Mouse (Mus musculus) embryo, embryonic 9.5 days (tissue): Measurements from ENCODE around the gene Celsr3.

Source experiments
- DNase-seq: peaks from one replicate; pipeline ENCODE4 v3.0.0-alpha.2; 2017; ENCODE audit errors: extremely low spot score

Celsr3 gene

DNA sequence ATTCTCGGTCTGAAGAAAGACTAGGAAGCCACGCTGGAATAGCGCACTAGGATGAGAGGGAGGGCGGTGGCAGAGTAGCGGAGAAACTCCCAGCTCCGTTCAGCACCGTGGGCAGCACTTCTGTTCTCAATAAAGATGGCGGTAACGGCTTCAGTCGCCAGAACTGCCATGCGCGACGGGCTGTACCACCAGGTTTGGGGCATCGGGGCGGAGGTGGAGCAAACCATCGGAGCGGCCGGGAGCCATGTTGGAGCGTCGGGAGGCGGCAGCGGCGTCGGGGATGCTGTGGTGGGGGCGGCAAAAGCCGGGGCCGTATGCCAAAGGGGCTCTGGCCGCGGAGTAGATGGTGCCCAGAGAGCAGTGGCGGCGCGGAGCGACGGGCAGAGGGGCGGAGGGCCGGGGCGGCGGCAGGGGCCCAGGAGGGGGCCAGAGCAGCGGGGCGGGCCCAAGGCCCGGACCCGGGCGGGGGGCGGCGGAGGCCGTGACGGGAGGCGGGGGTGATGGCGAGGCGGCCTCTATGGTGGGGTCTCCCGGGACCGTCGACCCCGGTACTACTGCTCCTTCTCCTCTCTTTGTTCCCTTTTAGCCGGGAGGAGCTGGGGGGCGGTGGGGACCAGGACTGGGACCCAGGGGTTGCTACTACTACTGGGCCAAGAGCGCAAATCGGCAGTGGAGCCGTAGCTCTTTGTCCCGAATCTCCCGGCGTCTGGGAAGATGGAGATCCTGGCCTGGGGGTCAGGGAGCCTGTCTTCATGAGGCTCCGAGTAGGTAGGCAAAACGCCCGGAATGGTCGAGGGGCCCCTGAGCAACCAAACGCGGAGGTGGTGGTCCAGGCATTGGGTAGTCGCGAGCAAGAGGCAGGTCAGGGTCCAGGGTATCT is at the start of gene Celsr3:
TSS of gene Celsr3 (plus strand) at position 501 of the 880 bp plus-strand sequence.
- peak; percentile 90 for DNase-seq

DNA sequence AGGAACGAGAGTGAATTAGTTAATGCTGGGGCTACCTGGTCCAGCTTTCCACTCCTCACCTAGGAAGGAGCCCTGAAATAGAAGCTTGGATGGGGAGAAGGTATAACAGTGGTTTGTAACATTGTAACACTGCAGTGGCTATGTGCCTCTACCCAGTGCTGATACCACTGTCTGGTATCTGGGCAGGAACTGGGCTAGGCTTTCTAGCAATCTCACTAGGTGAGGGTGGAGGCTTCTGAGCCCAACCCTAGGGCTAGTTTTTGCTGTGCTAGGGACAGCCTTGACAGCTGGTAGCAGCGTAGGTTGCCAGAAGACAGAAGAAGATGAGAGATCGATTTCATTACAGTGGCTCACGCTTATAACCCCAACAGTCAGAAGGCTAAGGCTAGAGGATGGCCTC is 49.5 kb upstream of the Celsr3 start:
- no peak for DNase-seq

DNA sequence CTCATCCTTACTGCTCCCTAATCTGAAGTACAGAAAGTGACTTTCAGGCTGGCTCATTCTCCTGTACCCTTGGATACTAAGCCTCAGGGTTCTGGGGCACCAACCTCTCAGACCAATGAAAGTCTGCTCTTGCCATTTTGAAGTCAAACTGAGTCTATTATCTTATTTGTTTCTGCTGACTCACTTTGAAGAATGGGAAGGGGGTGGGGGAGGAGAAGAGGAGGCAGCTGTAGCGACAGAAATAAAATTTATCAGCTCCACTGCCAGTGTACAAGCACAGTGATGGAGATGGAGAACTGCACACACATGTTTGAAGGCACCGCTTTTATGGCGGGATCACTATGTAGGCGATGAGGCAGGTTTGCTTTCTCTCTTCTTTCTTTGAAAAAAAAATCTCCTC is 48.8 kb upstream of the Celsr3 start:
- DNase-seq = no peak

DNA sequence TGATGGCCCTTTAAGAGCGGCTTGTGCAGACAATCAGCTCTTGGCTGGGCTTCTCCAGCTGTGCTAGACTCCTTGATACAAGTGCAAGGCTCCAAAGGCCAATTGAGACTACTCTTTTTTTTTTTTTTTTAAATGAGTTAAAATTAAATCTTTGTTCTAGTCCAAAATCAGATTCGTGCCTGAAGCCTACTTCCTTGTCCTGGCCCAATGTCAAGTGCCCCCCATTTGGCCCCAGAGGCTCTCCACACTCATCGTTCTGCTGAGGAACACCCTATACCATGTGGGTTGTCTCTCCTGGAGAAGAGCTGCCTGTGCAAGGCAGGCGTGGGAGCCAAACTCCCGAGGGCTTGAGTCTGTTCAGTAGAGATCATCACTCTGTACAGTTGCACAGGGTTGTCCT is 45.2 kb upstream of the Celsr3 start:
- DNase-seq = no peak

DNA sequence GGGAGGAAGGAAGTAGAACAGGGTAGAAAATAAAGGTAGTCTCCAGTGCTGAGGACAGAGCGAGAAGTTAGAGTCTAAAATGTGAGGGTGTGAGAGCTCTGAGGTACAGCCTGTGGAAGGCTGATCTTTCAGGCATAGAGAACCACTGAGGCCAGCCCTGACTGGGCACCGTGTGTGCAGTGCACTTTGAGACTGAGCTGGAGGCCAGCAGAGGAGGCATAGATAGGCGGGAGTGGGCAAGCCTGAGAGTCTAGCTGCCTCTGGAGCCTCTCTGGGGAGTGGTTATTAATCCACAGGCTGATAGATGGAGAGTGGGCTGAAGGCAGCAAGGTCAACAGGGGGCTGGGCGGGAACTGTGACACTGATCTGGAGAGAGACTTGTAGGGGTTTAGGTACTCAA is 44.2 kb upstream of the Celsr3 start:
- no peak for DNase-seq

DNA sequence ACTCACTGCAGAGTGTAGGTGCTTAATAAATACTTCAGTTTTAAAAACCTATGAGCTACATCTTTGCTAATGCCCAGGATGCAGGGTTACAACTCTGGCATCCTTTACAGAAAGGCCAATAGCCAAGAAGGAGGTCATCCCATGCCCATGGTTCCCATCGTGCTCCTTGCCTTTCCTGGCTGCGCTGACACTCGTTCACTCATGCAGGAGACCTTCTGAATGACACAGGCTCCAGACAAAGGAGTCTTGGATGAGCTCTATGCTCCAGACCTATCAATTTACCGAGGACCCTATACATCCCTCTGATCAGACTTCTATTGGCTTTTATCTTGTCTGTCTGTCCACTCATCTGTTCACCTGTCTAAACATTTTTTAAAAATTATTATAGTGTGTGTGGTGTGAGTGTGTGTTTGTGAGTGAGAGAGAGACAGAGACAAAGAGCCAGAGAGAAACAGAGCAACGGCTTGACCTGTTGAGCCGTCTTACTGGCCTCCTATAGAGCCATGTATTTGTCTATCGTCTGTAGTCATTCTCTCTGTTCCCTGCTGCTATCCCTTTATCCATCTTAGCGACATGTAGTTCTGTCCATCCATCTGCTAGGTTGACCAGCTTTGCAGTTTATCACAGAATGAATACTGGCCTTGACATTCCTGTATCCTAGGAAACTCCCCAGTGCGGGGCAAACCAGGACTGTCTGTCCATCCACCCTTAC is 43.1 kb upstream of the Celsr3 start:
- DNase-seq = no peak

DNA sequence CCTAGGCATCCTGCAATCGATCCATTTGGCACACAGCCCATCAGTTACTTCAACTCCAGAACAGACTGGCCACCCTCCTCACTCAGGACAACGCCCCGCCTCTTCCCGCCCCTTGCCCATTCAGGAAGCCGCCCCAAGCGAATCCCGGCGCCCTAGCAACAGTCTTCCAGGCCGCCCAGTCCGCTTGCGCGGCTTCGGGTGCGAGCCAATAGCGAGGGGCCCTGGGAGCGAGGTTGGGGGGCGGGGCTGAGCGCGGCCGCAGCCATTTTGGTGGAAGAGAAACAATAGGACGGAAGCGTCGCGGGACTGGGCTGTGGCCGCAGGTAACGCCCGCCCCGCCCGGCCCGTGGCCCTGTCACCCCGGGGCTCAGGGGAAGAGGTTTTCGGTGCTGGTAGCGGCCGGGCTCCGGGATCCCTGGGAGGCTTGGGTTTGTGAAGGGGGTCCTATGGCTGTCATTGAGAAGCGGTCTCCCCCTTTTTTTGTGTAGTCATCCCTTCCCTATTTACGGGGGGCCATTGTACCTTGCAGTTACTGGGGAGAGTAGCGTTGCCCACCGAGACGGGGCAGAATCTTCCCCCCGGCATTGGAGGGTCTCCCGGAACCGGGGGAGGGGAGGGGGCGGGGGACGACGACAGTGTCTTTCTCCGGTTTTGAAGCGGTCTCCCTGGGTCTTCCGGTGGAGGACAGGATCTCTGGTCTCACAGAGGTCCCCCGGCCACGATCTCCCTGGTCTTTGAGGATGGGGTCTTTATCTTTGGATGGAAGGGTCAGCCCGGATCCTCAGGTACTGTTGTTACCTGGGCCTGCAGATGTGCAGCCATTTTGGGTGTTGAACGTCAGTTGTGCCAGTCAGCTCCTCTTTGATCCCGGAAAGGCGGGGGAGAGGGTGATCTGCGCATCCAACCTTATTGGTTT is 42.3 kb upstream of the Celsr3 start, which contains the start of gene Ip6k2:
TSS of gene Ip6k2 (plus strand) at position 249 of the 916 bp plus-strand sequence.
- DNase-seq = peak; percentile 98

DNA sequence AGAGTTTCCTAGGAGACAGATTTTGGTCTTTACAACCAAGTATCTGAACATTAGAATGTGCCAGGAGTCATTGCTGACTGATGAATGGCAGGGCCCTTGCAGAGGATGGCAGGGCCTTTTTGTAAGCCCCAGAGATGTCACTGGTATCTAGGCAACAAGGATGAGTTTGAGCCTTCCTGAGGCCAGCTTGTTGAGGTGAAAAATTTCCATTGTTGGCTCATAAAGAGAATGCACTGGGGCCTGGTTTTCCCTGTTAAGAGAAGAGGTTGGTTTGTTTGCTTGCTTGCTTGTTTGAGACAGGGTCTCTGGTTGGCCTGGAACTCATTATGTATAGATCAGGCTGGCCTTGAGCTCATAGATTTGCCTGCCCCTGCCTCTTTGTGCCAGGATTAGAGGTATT is 40.7 kb upstream of the Celsr3 start:
- DNase-seq = peak; percentile 60

DNA sequence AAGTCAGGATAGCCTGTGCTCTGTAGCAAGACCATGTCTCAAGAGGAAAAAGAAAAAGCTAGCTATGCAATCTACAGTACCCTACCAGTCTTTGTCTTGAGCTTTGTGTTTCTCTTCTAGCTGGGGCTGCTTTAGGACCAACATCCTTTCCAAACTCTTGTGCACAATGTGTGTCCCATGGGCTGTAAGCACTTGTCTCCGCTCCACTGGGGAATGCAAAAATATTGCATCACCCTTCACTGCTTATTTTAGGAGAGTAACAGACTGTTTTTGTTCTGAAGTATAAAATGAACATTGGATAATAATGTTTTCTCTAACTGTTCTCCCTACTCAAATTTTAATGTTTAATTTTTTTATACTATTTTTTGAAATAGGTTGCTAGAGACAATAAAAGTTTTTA is 39.6 kb upstream of the Celsr3 start:
- DNase-seq = no peak

DNA sequence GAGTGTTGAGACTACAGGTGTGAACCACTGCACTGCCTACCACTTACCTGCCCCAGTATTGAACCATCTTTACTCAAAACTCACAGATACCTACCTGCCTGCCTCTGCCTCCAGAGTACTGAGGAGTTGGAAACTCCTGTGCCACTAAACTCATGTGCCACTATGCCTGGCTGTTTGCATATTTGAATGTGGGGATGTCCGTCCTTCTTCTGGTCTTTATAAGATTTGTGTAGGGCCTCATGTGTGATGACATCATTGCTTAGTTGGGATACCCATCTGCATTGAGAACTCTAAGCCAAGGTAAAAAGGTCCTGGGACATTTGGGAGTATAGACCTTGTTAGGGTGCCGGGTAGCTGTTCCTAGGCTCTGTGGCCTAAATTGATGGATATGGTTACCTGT is 39.0 kb upstream of the Celsr3 start:
- DNase-seq = no peak

DNA sequence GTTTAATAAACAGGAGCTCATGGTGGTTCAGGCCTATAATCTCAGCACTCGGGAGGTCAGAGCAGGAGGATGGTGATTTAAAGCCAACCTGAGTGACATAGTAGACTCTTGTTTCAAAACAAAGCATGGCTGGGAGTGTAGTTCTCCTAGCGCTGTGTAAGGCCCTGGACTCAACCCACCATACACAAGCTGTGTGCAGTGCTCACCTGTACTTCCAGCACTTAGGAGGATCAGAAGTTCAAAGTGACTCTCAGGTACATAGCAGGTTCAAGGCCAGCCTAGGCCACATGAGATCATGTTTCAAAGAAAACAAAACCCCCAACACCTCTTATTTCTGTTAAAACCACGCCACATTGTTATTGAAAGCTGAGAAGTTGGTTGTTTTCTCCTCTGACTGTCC is 37.4 kb upstream of the Celsr3 start:
- no peak for DNase-seq

DNA sequence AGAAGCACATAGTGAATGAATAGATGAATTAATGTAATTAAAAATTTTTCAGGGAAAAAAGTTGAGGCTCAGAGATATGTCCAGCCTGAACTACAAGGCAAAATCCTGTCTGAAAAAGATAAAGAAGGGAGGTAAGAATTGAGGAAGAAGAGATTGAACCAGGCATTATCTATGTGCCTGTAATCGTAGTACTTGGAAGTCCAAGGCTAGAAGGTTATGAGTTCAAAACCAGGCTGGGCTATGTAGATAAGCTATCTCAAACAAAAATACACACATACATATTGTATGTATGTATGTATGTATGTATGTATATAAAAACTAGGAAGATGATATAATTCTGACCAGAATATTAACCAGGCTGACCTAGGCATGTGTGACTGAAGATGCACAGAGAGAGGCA is 33.8 kb upstream of the Celsr3 start:
- no peak for DNase-seq

DNA sequence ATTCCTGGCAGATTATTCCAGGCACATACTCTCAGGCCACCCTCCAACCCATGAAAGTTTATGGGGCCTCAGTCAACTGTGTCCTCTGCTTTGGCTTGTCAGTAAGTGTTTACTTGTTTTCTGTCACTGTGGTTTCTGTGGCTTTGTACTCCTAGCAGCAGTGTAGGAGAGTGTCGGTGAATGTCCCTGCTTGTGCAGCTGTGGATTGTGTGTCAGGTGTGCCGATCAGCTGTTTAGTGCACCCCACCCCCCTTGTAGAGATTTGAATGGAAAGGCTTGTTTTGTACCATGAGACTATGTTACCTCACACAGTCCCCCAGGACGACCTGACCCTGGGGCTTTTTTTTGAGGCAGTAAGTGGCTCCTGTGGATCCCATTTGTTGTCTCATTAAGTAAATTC is 33.4 kb upstream of the Celsr3 start:
- DNase-seq = no peak

DNA sequence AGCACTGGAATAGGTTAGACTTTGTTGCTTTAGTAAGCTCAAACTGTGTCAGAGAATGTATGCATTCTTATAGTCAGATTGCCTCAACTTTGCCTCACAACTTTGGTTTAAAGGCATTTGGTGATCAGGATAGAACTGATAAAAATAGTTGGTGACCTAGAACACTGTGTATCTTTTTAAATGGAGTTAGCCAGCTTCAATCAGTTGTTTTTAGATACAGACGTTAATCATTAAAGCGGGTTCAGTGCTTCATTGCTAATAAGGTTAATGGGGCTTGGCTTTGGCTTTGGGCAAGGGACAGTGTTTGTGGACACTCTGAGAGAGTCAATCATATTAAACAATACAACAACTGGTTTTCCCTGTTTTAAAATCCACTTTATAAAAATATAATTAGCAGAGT is 30.8 kb upstream of the Celsr3 start:
- DNase-seq = no peak

DNA sequence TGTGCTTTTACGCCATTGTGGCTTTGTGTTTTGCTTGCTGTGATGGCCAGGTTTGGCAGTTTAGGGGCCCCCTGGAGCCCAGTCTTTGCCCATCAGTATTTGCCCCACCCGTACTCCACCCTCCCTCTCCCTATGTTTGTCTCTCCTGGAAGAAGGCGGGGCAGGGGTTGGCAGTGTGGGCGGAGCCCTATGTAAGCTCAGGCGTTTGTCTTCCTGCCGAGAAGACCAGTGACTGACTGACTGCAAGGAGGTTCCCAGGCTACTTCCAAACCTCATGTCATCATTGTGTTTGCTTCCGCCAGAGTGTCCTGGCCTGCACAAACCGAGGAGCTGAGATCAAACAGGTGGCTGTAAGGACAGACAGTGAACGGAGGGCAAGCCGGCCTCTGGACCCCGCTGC is 30.4 kb upstream of the Celsr3 start:
- no peak for DNase-seq

DNA sequence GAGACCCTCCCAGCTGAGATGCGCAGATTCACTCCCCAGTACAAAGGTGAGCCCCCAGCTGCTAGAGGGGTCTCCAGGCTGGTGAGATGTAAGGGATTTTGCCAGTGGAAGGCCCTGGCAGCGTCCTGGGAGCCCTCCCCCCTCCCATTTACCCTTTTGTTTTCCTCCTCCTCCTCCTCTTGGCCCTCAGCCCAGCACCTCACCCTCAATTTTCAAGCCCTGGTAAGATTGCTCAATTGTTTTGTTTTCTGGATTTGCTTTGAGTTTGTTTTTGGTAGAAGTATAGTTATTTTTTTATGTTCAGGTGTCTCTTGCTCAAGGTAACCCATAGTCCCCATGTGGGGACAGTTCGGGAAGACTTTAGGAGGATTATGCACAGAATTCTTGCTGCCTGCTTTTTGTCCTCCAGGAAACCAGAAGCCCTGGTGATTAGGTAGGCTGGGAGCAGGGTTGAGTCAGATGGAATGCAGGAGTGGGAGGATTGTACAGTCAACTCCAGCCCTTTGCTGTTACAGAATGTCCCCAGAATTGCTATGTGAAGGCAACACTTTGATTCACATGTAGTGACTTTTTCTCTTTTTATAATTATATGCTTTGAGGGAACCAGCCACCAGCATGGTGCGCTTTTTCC is 29.7 kb upstream of the Celsr3 start:
- no peak for DNase-seq

DNA sequence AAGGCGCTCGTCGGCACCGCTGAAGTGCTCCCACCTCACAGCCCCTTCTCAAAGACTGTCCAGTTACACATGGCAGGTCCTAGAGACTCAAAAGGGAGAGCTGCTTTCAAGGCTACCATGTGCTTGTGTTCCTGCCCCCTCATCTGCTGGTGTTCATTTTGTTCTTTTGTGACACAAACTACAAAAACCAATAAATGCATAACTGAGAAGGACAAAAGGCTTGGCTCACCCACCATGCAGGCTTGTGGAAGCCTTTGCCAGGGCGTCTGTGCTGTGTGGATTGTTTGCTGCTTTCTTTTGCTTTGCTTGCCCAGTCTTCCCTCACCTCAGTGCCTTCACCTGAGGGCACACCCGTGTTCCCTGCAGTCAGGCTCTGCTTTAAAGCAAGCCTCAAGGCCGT is 28.6 kb upstream of the Celsr3 start:
- DNase-seq = no peak

DNA sequence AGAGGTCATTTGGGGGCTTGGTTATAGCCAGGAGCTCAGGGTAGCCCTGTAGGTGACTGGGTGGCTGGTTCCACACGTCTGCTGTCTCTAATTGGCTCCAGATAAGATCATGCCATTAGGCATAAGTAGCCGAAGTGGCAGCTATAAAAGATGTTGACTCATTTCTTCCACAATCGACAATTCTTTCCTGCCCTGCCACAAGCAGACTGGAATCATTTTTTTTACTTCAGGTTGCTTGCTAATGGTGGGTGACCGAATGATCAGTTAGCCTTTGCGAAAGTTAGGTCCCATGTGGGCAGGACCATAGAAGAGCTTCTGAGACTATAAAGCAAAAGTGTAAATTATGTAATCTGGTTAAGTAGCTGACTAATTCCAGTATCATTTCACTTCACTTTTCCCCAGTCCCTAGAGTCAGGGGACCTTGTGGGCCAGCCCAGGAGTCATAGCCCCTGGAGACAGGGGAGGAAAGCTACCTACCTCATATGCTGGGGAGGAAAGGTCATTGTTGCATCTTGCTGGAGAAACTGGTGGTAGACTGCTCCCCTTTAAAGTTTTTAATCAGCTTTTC is 27.5 kb upstream of the Celsr3 start:
- no peak for DNase-seq

DNA sequence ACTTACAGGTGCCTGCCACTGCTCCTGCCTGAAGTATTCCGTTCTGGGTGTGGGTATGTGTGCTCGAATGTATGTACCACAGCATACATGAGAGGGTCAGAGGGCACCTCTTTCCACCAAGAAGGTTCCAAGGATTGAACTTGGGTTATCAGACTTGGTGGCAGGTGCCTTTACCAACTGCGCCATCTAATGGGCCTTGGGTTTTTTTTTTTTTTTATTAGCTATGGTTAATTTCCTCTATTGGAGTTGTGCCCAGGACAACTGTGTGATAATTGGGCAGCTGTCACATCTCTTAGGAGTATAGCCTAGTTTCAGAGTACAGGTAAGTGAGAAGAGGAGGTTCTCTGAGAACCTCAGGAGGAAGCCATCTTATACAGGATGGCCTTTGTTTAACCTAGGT is 26.6 kb upstream of the Celsr3 start:
- DNase-seq = no peak

DNA sequence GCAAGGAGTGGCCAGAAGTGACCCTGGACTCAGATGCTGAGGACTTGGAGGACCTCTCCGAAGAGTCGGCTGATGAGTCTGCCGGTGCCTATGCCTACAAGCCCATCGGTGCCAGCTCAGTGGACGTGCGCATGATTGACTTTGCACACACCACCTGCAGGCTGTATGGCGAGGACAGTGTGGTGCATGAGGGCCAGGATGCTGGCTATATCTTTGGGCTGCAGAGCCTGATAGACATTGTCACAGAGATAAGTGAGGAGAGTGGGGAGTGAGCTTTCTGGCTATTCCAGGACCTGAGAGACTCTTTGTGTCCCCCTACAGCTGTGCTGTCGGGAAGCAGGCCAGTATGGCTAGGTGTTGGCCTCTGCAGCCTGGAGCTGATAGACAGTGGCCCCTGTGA is 20.4 kb upstream of the Celsr3 start:
- no peak for DNase-seq

DNA sequence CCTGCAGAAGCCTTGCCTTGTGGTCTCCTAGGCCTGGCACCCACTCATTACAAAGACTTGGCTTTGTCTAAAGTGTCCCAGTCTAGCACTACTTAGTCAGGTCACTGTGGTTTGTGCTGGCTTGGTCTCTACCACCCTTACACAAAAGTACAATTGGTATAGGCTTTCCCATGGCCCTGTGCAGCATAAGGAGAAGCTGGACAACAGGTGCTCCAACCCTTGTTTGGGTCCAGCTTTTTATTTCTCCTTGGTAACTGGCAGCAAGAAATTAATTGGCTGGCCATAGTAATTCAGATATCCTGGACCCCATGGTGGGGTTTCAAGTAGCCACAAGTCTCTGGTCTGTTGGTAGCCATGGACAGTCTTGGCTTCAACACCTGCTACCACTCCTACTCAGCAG is 19.7 kb upstream of the Celsr3 start:
- DNase-seq = no peak
